Mouse (Mus musculus) CH12F3 (cell line): Measurements from ENCODE around the gene Diexf.

ENCODE experiments used
- in situ Hi-C: fragments of 300-500 bp; cut with MboI; formaldehyde crosslinking; loops from 2 replicates; pipeline ENCODE4 v1.14.3; 2020; ENCODE audit warnings: low sequenced_read_pairs

Gene Diexf

DNA sequence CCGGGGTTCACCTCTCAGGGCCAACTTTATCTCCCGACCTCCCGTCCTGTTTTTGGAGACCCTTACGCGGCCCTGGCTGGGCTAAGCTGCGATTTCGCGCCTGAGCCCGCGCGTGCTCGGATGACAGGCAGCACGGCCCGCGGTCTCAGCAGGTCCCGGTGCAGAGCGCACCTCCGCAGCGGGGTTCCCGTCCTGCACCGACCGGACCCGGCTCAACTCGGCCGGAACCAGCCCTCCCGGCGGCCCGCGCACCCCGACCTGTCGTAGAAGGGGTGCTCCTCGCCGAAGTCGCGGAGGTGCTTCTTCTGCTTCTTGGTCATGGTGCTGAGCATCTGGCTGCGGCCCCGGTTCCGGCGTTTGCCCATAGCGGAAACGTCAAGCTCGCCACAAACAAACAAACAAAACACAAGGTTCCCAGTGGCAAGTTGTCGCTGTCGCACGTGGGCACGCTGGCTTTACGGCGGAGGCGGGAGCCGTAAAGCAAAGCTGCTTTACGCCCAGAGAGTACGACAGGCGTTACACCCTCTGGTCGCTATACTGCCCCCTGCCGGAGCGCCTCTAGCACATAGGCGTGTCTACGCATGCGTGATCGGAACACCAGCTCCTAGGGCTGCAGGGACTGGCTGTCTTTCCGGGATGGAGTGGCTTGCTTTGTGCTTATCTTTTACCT, at the start of gene Diexf:
Gene Diexf (minus strand): TSS at position 487 of the 670 bp plus-strand sequence.
- in situ Hi-C loops: no loop called here

DNA sequence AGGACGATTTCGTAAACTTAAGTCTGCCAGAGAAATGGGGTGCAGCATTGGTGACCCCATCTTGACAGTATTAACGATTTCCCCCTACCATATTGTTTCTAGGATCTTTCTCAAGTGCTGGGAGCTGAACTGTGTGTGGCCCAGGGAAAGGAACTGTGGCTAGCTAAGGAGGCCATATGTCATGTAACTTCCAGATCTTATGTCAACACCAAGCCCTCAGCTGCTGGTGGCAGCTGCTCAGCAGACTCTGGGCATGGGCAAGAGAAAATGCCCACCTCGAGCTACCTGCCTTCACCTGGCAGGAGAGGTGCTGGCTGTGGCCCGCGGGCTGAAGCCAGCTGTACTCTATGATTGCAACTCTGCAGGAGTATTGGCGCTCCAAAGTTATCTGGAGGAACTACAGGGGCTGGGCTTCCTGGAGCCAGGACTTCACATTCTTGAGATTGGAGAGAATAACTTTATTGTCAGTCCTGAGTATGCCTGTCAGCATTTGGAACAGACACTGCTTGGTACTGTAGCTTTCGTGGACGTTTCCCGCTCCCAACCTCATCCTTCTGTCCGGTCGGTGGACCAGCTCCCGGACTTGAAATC, 44.2 kb upstream of the Diexf start:
- in situ Hi-C loops: no loop called here

DNA sequence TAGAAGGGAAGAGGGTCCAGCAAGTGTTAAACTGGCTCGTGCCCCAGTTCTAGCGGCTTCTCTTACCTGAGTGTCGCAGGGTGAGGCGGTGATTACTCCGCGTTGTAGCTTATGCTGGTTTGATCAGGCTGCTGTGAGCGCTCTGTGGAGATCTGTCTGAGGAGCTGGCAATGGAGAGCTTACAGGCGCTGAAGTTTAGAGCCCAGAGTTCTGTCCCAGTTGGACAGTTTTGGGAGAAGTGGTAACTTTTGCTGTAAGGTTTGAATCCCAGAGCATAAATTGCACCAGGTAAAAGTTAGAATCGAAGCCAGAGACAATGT, 43.7 kb upstream of the Diexf start:
- in situ Hi-C loops: no loop called here

DNA sequence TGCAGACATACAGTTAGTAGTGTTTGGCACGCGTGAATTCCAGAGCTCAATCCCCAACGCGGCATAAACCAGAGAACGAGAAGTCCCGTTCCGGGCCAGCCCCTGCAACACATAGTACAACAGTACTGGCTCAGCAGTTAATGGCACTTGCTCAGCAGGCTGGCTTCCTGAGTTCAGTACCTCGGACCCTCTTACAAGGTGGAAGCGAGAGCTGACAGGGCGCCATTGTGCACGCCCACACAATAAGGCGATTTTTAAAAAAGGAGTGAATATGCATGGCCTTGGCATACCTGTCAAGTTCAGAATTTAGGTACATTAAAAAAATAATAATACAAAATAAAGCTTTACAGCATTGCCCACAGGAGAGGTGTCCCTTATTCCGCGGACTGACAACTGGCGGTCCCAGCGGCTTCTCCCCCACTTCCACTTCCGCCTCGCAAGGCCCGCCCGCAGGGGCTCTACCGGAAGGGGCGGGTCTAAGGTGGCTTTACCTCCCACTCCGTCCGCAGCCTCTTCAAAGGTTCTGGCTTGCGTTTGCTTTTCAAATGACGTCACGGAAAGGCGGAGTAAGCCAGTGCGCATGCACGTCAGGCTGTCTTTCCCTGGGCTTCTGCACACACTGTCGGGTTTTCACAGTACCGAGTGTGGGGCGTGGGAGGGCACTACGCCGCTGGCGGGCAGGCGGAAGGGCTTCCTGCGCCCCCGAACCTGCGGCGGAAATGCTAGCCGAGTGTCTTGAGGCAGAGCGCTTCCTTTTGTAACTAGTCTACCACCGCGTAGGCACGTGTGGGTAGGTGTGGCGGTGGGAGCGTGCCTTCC, 43.1 kb upstream of the Diexf start:
- in situ Hi-C loops: no loop called here

DNA sequence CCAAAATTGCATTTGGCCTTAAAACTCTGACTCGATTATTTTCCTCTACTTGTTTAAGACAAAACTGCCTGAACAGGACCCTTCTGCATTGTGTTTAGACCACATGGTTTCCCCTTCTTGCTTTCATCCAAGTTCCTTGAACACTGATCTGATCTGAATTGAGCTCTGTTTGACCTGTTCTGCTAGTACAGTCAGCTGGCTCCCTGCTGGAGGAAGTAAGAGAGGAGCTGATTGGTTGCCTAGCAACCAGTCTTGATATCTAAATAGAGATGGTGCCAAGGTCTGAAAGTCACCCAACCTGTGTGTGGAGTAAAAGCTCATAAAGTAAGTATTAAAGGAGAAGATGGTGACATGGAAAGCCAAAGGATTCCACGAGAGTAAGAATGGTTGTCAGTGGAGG, 39.8 kb upstream of the Diexf start:
- in situ Hi-C loops: no loop called here

DNA sequence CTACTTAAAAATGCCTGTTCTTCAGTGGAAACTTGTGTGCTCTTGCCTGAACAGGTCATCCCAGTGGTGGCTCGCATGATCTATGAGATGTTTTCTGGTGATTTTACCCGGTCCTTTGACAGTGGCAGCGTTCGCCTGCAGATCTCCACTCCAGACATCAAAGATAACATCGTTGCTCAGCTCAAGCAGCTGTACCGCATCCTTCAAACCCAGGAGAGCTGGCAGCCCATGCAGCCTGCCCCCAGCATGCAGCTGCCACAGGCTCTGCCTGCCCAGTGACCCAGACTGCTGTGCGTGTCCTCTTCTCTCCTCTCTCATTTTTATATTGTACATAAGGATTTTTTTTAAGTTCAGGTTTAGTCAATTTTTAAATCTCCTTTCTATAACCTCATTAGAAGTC, 39.2 kb upstream of the Diexf start:
- in situ Hi-C loops: no loop called here

DNA sequence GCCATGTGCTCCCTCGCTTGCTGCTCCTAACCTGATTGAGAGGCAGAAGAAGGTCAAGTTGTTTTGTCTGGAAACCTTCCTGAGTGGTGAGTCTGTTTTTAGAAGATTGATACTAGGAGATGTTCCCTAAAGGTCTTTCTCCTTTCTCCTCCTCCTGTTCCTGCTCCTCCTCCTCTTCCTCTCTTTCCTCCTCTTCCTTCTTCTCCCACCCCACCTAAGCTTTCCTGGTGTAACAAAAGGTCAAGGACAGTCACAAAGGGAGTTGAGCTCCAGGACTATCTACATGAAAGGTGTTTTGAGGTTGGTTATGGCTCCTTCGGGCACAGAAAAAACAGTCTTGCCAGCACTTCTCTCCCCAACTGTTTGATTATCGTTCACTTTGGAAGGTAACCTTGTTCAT, 37.7 kb upstream of the Diexf start, which contains the start of gene A130010J15Rik:
Gene A130010J15Rik (plus strand): TSS at position 301 of the 400 bp plus-strand sequence.
- in situ Hi-C loops: no loop called here

DNA sequence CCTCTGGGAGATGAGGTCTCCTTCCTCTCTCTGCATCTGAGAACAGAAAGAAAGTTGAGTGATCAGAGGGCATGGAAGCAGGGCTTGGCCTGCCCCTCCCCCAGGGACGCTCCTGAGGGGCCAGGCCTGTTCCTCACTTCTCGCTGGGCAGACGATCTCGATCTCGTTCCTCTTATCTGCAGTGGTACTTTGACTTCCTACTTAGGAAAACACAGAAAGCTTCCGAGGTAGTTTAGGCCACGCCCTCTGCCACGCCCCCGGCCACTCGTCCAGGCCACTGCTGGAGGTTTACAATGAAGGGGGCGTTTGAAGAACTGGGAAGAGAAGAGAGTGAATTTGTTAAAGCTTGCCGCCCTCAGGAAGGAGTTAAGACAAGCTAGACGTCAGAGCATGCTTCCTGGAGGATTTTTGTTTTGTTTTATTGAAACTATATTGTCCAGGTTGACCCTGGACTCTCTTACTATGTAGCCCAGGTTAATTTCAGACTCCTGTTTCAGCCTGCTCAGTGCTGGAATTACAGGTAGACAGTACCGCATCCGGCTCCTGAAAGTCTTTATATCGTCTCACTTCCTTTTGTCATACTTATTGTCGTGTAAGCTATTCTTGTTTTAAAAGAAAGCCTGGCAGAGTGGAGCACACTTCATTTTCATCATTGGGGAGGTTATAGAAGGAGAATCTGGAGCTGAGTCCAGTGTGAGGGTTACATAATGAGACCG, 30.4 kb upstream of the Diexf start:
- in situ Hi-C loops: no loop called here

DNA sequence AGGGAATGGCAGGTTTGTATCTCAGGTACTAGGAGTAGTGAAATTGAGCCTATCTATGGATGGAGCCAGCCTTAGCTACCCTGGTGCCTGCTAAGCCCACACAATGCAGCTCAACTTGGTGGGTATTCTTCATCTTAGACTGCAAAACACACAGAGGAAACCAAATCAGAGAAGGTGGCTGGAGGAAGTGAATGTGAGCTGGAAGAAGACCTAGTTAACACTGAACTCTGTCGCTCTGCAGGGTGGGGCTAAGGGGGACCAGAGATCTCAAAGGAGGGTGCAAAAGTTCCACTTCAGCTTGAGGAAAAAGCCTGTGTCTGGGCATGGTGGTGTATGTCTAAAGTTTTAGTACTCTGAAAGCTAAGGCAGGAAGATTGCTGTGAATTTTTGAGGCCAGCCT, 29.5 kb upstream of the Diexf start:
- in situ Hi-C loops: no loop called here

DNA sequence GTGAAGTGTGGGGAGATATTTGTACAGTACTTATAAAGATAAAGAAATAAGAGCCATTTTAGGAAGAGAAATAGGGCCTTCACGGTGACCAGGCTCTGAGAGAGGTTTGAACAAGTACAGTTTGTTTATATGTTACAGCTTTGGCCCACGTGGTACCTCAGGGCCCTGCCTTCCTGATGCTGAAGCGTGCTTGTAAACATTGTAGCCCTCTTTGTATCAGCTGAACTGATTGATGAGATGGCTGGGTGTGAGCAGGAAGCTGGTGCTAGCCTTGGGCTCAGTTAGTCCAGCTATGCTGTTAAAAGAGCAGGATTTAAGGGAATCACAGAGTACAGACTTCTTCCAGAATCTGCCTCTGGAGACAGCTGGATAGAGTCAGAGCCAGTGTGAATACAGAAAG, 29.1 kb upstream of the Diexf start:
- in situ Hi-C loops: no loop called here

DNA sequence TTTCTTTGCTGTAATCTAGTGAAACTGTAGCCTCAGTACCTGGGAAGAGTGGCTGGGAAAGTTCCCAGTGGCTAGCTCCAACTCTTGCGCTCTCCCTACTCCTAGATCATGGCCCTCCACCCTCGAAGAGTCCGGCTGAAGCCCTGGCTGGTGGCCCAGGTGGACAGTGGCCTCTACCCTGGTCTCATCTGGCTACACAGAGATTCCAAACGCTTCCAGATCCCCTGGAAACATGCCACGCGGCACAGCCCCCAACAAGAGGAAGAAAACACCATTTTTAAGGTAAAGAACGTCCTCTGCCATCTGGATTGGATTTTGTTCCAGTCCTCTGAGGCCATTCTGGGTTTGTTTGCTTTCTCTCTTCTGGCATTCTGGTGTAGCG, 27.0 kb upstream of the Diexf start:
- in situ Hi-C loops: no loop called here

DNA sequence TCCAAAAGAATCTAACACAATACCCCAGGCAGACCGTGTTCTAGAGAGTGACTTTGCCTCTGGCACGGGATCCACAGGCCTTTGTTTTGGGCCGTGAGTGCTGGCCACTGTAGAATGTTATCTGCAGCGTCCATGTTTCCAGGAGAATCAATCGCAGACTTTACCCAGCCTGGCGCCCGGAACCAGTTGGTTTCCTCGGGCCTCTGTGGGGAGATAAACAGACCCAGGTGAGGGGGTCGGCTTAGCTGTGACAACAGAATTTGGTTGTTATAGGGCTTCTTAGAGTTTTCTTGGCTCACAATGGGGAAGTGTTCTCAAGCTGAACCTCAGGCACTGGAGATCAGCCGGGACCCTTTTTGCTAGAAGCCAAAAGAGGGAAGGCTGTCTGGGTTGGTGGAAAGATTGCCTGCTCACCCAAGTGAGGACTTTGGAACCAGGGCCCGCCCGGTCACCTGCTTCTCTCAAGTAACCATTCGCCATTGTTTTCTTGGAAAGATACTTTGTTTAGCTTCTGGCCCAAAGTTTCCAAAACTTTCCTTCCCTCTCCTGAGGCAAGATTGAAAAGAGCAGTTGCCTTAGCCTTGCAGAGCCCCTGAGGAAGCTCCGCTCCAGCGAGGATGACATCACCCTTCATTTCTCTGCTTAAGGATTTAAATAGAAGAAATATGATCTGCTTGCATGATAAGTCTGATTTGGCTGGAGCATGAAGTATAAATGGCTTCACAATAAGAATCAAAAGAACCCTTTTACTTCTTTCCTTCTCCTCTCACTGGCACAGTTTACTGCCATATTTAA, 26.4 kb upstream of the Diexf start:
- in situ Hi-C loops: no loop called here

DNA sequence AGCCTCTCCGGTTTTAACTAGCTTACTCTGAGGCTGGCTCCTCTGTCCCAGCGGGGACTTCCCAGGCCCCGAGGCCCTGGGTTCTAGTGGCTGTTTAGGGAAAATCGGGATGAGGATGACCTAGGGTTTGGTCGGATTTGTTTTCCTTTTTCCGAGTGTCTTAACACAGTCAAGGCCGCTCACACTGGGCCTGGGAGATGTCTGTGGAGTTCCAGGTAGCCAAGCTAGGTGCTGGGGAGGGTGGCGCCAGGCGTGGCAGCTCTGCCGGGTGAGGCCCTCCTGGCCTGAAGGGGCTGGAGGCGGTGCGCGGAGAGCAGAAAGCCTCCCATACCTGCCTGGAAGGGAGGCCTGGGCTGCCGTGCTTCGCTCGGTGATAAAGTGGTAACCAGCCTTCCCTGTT, 23.5 kb upstream of the Diexf start:
- in situ Hi-C loops: no loop called here

DNA sequence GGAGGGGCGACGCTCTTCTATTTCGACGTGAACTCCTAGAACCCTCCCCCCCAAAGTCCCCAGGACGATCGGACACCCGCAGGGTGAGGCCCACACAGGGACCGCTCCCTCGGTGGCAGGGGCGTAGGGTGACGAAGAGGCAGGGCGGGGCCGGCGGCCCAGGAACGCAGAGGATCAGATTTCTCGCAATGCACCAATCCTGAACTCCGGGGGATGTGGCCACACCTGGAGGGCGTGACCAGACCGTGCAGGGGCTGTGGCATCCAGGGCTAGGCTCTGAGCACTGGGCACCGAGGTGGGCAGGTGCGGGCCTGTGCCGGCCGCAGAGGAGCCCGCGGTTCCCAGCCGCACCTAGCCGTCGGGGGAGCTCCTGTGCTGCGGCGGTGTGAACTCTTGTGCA, 22.8 kb upstream of the Diexf start, which contains the start of gene Irf6:
Gene Irf6 (plus strand): TSS at position 240 of the 400 bp plus-strand sequence.
- in situ Hi-C loops: no loop called here

DNA sequence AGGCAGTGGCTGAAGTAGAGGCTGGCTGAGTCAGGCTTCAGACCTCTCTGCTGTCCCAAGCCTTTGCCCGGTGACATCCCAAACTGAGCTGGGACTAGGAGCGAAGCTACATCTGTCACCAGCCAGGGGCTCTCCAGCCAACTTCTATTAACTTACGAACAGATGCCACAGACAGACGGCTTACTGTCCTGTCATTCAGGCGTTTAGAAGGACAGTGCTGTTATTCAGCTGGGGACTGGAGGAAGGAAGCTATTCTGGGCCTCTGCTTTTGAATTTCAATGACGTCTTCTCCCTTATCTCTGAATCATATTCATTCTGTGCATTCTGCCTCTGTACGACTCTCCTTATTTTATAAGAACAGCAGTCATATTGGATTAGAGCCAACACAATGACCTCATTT, 21.1 kb upstream of the Diexf start:
- in situ Hi-C loops: no loop called here

DNA sequence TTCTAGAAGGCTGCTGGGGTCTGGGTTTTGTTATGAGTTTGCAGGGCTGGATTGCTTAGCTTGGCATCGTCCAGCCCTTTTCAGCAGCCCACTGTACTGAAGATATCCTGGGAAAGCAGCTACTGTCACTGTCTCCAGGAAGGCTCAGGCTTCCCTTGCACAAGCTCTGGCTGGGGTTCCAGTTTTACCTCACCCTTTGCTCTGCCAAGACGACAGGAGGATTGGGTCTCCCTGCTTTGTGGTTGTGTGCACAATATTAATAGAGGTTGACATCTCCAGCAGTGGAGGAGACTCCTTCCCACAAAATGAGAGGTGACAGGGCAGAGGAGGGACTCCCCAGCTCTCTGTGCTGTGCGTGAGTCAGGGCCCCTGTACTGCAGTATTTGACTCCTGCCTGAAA, 19.2 kb upstream of the Diexf start:
- in situ Hi-C loops: no loop called here

DNA sequence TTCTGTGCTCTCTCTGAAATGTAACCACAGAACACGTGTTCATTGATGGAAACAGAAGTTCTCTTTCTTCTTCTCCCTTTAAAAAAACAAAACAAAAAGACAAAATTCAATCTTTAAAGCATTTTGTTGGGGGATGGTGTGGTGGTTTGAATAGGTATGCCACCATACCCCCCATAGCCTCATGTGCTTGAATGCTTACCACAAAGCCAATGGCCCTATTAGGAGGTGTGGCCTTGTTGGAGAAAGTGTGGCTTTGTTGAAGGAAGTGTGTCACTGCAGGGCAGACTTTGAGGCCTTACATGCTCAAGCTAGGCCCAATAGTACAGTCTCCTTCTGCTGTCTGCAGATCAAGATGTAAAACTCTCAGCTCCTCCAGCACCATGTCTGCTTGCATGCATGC, 16.3 kb upstream of the Diexf start:
- in situ Hi-C loops: no loop called here

DNA sequence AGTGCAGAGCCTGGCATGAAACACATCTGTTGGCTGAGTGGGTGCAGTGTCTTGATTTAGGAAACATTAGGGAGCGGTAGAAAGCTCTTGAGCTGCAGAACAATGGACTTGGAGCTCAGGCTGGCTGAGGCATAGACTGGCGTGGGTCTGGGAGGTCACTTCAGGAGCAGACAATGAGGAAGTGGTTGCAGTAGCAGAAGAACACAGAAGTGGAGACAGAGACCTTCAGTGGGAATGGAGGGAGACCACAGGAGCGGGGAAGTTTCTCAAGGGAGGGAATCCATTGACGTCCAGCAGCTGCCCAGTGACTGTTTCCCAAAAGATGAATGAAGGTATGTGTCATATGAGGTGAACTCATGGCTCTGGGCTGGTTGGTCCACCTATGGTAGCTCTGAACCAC, 15.0 kb upstream of the Diexf start:
- in situ Hi-C loops: no loop called here

DNA sequence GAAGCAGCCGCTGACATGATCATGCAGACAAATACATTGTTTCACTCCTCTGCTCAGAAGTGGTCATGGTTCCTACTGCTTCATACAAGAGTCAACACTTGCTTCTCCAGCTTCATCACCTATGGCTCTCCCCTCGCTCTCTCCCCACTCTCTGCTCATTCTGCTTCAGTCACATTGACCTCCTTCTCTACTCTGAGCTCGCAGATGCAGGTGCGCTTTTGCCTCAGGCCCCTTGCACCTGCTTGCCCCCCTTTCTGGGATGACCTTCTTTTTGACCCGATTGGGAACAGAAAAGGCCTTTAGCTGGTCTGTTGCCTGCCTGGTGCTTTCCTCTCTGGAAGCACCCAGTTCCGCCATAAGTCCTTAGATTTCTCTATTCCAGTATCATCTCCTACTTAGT, 14.4 kb upstream of the Diexf start:
- in situ Hi-C loops: no loop called here

DNA sequence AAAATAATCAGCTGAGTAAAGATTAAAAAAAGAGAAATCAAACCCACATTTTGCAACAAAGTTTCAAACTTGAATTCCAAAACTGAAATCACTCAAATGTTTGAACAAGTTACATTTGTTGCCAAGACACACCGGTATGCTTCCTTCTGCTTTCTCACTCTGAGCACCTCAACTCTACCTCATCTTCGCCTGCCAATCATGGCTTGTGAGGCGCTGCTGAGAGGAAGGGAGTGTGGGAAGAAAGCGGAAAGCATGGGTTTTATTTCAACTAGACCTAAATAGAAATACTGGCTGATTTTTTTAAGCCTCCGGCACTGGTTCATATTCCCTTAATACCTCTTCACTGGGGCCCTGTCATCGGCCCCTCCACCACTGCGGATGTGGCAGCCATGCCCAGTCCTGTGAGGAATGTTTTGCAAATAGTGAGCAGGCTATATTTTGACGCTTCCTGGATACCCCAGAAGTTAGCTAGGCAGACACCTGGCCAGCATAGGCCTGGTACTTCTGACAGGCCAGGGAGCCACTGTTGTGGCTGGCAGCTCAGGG, 12.5 kb upstream of the Diexf start:
- in situ Hi-C loops: no loop called here
